Mouse (Mus musculus) retina, adult 2 months (tissue): ENCODE results near the gene Retreg3.
A peak's percentile ranks its signal among the peaks of the same experiment; 100 is the strongest.
"Not testable (repeated sequence)": the region's sequence is repeated elsewhere in the genome, so short reads cannot be mapped to it uniquely, and the experiment has no call there.

Experiments
- DNase-seq: peaks from one replicate; pipeline ENCODE4 v3.0.0-alpha.2; 2012; ENCODE audit warnings: low read depth, low spot score

Gene Retreg3

DNA sequence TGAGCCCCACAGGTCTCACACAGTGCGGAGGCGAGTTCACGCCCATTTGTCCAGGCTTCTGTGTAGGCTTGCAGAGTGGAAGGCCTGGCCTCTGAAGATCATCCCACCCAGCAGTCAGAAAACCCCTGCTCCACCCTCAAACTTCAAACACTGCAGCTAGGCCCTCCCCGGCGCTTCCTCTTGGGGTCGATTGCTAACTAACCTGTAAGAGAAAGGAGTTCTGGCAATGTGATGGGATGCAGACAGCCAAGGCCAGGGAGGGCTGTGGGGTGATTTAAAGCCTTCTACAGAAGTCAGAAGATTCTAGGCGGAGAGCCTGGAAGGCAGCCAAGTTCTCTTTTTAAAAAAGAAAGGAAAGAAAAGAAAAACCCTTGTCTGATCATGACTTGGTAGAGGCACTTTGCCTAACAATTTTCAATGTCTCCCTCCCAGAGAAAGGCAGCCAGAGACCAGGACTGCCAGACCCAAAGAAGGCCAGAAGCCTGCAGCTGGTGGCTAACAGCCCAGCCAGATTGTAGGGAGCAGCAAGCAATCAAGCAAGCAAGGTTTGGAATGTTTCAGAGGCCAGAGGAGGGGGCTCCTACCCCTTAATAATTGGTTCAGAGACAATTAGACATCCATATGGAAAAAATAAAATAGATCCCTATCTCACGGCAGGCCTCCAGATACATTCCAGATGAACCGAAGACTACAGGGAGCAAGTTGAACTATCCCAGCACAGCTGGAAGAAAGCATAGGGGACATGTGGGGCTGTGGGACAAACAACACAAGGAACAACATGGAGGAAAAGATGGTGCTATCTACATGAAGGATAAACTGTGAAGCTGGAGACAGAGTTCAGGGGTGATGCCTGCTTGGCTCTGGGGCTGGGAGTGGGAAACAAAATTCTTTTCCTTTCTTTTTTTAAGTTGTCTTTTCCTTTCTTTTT, 29.7 kb upstream of the Retreg3 start:
- DNase-seq, result no peak

DNA sequence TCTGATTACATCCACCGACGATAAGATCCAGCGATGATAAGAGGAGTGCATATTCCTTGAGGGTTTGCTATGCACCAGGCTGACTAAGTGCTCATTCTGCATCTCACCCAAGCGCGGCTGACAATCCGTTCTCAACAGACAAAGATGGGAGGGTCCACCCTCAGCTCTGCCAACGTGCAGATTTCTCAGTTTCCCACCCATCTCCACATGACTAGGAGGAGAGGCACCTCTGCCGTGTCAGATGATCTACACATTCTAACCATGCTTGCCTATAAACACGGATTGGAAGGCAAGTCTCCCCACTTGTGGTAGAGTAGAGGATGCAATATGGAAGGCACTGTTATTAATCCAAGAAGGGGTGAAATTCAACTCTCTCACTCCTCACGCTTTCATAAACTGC, 29.1 kb upstream of the Retreg3 start:
- no peak for DNase-seq

DNA sequence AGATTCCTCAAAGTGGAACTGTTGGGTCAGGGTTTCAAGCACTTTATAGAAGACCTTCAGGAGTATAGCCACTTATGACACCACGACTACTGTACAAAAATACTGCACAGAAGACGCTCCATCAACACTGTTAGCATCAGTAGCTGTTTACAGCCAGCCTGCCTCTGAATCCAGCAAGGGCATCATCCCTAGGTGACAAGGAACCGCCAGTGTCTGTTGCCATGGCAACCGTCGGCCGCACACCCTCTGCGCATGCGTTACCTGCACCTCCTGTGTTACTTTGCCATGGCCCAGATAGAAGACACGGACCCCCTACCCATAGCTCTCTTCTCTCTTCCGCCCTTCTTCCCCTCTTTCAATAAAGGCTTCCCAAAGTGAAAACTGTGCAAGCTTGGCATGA, 26.7 kb upstream of the Retreg3 start:
- DNase-seq, result no peak

DNA sequence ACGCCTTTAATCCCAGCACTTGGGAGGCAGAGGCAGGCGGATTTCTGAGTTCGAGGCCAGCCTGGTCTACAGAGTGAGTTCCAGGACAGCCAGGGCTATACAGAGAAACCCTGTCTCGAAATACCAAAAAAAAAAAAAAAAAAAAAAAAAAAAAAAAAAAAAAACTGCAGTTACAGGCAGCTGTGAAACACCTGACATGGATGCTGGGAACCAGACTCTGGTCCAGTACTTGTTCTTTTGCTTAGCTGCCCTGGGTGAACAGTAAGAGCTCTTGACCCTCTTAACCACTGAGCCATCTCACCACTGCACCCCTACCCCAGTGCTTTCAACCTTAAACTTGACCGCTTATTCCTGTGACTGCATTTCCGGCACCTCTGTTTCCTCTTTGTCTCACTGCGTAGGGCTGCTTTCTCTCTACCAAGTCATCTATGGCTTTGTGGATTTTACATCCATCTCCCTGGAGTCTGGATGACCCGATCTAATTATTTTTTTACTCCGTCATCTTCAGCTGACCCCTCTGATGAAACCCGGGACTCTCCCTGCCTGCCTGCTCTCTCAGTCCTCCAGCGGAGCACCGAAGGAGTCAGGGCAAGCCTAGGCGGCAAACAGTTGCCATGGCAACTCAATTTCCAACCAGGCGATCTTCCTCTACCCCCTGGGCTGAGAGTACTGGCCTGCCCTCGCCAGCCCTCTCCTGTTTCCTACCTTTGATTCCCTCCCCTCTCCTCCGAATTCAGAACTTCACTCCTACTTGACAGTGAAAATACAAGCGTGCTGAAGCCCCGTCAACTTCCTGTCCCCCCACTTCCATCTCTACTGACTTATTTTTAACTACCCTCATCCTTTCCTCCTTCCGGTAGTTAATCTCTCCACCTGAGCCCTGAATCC, 23.9 kb upstream of the Retreg3 start:
- no peak for DNase-seq

DNA sequence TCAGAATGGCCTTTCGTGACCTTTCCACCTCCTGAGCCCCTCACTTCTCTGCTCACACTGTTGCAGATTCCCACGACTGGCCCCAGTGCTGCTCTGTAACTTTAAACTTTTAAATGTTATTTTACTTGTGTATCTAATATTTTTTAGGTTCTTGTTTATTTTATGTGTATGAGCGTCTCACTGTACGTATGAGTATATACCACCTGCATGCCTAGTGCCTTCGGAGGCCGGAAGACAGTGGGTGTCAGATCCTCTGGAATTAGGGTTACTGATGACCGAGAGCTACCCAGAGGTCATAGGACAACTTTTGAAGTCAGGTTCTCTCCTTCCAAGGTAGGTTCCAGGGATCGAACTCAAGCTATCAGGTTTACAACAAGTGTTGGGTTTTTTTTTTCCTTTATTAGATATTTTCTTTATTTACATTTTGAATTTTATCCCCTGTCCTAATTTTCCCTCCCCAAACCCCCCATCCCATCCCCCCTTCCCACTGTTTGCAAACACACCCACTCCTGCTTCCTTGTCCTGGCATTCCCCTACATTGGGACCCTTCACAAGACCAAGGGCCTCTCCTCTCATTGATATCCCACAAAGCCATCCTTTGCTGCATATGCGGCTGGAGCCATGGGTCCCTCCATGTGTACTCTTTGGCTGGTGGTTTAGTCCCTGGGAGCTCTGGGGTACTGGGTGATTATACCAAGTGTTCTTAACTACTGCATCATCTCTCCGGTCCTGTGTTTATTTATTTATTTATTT, 22.7 kb upstream of the Retreg3 start:
- DNase-seq, result no peak

DNA sequence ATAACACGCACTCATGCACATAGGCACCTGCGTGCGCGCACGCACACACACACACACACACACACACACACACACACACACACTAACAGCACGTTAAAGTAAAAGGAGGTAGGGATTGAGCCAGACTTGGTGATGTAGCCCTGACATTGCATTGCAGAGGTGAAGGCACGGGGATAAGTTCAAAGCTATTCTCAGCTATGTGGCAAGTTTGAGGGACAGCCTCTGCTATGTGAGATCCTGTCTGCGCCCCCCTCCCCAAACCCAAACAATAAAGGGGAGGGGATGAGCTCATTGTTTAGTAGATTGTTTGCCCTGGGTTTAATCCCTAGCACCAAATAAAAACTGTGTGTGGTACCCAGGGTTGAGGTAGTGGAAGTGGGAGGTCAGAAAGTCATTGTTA, 21.4 kb upstream of the Retreg3 start:
- no peak for DNase-seq

DNA sequence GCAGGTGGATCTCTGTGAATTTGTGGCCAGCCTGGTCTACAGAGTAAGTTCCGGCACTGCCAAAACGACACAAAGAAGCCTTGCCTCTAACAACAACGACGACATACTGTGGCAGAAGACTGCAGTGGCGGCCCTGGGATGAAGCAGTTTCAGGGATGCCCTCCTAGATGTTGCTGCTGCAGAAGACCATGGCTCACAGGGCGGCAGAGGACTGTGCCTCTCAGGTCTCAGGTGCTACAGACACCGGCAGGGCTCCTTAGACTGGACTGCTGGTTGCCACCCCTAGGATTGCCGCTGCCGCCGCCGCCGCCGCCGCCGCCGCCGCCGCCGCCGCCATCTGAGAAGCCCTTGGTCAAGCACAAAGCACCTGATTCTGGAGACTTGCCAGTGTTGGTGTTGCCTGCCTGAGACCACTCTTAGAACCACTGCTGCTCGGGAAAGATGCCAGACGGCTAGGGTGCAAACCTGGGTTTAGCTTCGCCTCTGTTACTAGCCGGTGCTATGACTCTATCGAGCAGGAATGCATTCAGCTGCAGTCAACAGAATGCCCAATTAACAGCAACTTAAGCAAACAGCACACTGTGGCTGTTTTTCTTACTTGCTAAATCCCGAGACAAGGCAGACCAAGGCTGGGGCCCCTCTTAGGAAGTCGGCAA, 20.6 kb upstream of the Retreg3 start:
- DNase-seq, result no peak

DNA sequence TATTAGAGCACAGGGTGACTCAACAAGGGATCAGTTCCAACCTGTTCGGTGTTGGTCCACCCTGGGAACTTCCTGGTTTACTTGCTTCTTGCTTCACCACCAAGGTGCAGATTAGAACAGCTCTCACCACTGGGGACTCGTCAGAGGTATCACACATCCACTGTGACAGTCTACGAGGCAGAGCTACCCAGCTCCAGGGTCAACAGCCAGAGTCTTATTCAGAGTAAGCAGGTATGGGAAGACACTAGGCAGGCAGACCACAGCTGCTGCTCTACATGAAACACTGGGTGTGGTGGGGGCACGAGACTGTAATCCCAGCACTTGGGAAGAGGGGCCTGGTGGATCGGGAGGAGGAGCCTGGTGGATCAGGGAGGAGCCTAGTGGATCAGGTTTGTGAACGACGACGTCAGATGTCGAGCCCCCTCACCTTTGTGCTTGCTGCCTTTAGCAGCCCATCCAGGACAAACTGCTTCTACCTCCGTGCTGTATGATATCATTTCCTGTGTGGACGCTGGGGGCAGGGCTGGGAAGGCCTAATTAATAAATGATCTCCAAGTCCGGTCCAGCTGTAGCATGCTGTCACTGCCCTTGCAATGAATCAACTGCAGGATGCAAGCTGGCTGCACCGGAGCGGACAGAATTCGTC, 19.0 kb upstream of the Retreg3 start:
- peak; percentile 44 for DNase-seq

DNA sequence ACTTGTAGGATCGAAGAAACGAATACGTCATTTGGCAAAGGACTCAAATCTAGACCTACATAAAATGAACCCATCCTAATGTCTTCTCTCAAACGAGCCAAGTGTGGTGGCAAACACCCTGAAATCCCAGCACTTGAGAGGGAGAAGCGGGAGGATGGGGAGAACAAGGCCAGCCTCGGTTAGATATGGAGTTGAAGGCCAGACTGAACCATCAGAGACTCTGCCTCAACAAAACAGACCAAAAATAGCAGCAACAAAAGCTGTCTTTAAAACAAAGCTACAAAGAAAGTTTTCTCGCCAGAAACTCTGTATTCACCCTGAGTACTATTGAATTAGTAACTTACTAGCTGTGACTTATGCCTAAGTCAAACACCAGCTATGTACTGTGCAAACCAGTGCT, 17.3 kb upstream of the Retreg3 start:
- no peak for DNase-seq

DNA sequence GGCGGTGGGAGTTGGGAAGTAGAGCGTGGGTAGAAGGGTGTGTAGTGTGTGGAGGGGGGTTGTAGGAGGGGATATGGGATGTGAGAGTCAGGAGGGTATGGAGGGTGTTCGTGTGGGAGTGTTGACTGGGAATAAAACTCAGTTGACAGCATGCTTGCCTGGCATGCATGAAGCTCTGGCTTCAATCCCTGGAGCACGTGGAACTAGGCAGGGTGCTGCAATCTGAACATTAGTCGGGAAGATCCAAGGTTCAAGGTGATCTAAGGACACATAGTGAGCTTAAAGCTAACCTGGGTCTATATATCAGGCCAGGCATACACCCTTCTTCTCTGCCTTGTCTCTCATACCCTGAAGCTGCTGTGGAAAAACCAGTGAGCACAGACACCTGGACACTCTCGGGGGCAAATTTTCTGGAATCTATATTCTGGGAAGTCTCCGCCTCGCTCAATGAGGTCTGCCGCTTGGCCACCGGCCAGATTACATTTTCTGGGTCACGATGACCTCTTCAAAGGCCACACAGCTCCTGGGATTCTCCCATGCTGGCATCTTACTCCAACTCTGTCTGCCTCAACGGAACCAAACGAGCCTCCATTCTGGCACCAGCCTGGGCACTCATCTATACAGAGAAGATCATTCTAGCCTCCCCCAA, 14.6 kb upstream of the Retreg3 start:
- DNase-seq, result no peak

DNA sequence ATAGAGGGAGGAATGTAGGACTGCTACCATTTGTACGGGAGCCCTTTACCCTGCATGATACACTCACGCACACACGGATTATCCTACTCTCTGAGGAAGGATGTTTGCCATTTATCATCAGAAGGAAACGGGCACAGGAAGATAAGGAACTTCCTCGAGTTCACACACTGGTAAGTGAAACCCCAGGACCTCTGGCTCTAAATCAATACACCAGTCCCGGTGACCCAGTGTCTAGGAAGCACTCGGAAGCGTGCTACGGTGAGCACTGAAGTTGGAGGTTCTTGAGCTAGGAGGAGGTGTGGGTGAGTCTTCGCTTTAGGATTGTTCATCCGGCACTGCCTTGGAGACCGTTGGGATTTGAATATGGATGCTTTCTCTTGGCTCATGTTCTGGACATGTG, 13.3 kb upstream of the Retreg3 start:
- no peak for DNase-seq

DNA sequence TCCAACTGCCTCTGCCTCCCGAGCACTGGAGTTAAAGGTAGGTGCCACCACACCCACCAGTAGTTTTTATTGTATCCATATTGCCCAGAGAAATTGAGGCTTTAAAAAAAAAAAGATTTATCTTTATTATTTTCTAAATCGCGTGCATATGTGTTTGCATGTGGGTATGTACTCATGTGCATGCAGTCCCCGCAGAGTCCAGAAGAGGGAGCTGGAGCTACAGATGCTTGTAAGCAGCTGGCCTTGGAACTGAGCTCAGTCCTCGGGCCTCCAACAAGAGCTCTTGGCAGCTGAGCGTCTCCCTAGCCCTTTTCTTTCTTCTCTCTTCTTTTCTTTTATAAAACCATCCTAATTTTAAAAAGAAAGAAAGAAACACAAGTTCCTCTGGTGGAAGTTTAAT, 12.0 kb upstream of the Retreg3 start:
- DNase-seq, result no peak

DNA sequence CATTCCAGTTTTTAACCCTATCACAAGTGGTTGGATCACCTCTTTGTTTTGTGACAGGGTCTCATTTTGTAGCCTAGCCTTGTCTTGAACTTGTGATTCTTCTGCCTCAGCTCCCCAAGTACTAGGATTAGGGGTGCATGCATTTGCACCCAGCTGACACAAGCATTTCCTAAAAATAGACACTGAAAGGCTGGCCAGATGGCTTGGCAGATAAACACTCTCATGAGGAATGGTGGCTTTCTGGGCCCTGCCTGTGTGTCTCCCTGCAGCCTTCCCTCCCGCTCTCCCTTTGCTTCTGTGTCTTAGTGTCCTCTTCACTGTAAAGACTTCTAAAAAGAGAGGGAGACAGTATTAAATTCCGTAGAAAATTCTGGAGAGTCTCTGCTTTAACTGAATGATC, 11.5 kb upstream of the Retreg3 start:
- no peak for DNase-seq

DNA sequence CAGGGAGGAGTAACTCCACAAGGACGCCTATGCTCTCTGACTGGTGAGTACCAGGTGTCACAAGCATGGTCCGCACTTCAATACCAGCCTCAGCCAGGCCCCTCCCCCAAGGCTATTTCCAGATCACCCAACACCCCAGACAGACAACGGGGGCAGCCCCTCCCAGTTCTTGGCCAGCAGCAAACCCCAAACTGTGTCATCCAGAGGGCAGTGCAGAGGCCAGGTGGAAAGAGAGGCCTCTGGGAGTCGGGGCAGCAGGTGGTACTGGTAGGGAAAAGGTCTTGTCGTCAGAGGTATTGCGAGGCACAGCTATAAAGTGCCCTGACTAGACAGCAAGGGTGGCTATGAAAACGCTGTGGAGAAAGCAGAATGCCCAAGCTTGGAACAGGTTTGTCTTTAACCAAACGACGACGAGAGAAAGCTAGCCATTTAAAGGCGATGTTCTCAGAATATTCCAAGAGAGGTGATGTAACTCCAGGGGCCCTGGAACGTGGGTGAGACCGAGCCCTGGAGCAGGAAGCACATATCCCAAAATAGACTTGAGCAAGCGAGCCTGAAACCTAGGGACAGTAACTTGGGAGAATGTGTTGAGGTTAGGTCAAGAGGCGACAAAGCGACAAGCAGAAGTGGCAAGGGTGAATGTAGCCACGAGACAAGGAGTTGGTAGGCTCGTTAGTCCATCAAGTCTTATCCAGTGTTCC, 10.5 kb upstream of the Retreg3 start:
- DNase-seq, result no peak

DNA sequence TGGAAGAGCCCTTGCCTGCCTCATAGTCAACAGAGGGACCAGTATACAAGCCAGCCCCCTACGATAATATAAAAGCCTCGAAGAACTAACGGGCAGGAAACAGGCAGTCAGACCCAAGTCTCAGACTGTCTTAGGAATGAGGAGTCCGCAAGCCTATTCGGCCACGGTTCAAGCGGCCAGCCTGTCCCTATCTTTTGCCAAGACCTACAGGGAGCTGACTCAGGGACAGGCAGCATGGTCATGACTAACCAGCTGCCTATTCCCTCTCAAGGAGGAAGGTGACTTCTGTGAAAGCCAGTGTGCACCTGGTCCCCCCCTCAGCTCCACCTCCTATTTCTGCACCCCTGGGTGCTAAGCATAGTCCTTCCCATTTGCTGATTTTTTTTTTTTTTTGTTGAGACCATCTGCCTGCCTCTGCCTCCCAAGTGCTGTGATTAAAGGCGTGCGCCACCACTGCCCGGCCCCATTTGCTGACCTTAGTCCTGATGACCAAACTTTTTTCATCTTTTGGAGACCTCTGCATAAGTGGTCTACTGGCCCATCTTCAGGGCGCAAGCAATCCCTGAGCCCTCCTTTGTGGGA, 9.4 kb upstream of the Retreg3 start:
- DNase-seq, result no peak

DNA sequence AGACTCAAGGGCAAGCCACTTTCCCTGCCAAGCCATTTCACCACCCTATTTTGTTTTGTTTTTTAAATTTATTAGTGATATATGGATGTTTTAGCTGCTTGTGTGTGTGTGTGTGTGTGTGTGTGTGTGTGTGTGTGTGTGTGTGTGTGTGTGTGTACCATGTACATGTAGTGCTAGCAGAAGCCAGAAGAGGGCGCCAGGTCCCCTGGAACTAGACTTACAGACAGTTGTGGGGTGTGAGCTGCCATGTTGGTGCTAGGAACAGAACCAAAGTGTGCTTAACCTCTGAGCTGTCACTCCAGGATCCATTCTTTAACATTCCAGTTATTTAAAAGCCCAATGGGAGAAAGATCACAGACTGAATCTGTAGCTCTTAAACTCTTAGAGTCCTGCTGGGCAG, 7.4 kb upstream of the Retreg3 start:
- no peak for DNase-seq

DNA sequence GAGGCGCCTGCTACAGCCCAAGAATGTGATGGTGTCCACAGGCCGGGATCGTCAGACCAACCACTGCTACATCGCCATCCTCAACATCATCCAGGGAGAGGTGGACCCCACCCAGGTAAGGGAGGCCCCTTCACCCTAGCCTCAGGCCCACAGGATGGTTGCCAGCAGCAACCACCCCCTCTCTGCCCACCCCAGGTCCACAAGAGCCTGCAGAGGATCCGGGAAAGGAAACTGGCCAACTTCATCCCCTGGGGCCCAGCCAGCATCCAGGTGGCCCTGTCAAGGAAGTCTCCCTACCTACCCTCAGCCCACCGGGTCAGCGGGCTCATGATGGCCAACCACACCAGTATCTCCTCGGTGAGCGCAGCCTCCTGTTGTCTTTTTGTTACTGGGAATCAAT, 5.3 kb upstream of the Retreg3 start:
- DNase-seq, result not testable (repeated sequence)

DNA sequence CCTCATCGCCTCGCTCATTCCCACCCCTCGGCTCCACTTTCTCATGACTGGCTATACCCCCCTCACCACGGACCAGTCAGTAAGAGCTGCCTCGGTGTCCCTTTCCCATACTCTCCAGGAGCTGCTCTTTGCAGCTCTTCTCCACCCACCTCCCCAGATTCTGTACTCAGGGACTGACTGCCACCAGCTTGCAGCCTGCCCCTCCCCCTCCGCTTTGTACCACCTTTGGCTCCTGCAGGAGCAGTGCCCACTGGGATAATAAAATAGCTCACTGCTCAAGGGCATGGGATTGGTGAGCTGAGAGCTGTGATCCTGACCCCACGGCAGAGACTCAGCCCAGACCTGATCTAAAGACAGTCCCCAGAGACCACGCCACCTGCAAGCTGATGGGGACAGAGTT, 4.8 kb upstream of the Retreg3 start:
- DNase-seq, result not testable (repeated sequence)

DNA sequence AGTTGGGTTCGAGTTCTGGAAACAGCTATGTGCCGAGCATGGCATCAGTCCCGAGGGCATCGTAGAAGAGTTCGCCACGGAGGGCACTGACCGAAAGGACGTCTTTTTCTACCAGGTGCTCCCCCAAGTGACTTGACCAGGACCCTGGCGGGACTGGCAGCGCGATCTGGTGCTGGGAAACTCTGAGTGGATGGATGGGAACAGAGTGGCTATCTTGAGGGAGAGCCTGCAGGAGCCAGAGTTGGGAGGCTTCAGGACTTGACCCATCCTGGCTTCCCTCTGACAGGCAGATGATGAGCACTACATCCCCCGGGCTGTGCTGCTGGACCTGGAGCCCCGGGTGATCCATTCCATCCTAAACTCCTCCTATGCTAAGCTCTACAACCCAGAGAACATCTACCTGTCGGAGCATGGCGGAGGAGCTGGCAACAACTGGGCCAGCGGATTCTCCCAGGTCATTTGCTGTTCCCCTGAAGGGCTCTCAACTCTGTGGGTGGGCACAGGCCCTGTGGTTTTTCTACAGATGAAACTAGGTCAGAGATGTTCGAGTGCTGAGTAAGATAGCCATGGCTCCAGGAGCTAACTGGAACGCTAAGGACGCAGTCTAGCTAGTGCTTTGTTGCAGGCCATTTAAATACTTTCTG, 974 bp upstream of the Retreg3 start:
- no peak for DNase-seq
